ENCODE assay signal across 27 mouse cellular contexts in the genomic region with DNA sequence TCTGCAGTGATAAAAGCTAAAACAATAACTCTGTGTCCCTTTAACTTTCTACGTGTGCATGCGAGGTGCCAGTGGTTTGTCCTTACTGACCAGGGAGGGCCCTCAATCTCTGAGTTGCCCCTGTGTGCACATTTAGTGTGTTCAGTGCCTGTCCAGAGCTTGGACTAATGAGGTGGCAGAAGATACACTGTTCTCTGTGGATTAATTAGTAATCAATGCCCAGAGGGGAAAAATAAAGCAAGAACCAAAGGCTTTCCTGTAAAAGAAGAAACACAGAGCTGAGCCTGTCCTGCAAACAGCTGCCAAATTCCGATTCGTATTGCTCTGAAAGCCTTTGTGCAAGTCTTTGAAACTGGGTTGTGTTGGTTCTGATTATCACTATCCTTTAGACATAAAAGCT. TPM values are rescaled to one million over a fixed set of nuclear protein-coding genes. Genes with fewer than 3 reads are reported as not detected.
DNase-seq lines count a peak whose midpoint lies in the region; ATAC-seq and TF ChIP-seq lines count a peak whose summit lies in the region.
"Had no signal": no experiment of that assay in that cellular context is flagged by ENCODE, and none has a peak within 500 bp of the region (broad histone marks: within the 10 kb centered on the region; RNA-seq: fewer than 3 reads in every experiment).

No protein-coding gene starts in this region.

- H3K27ac ChIP-seq in heart, embryonic 13.5 days (replicated peaks): no peak overlapping the region
- H3K27ac ChIP-seq in heart, adult 2 months: no peak overlapping the region
- no peak overlapping the region for H3K27ac ChIP-seq in kidney, embryonic 14.5 days (ENCODE audit: low read depth, low read length)
- H3K27ac ChIP-seq in neural tube, embryonic 15.5 days (replicated peaks): no peak overlapping the region
- H3K27ac ChIP-seq: forebrain, embryonic 13.5 days; hindbrain, embryonic 13.5 days; left cerebral cortex, adult 2 months; limb, embryonic 12.5 days; liver, embryonic 15.5 days had no signal

- intact Hi-C loops in heart, adult 2 months (cut with DNase I): no loop called here

- peaks cover 48% of the 10 kb centered on the region for H3K4me1 ChIP-seq in heart, embryonic 13.5 days
- H3K4me1 ChIP-seq in heart, adult 2 months (ENCODE audit: control insufficient read depth, insufficient read depth, low read length): 0 out of 2 replicates have a peak, but pooled peaks cover 2% of the 10 kb centered on the region
- 0 out of 2 replicates have a peak, but pooled peaks cover 4% of the 10 kb centered on the region for H3K4me1 ChIP-seq in kidney, embryonic 14.5 days (ENCODE audit: control insufficient read depth, insufficient read depth, low read length)
- H3K4me1 ChIP-seq in neural tube, embryonic 15.5 days: peaks cover 11% of the 10 kb centered on the region

- H3K79me2 ChIP-seq in heart, adult 2 months (replicated peaks; ENCODE audit: control insufficient read depth, insufficient read depth, low read length): no peaks in the 10 kb centered on the region

- H3K4me2 ChIP-seq in heart, embryonic 13.5 days: peak overlapping the region; percentile 88
- no peak overlapping the region for H3K4me2 ChIP-seq in kidney, embryonic 14.5 days (replicated peaks; ENCODE audit: low read depth, low read length)
- H3K4me2 ChIP-seq in neural tube, embryonic 15.5 days: peak overlapping the region; percentile 99
- H3K4me2 ChIP-seq: forebrain, embryonic 13.5 days; hindbrain, embryonic 13.5 days; limb, embryonic 12.5 days; liver, embryonic 15.5 days; lung, embryonic 14.5 days had no signal

- no peak for TF ChIP-seq CTCF in heart, adult 2 months (IDR thresholded peaks at IDR 0.05)

- H3K9ac ChIP-seq in heart, embryonic 13.5 days: peak overlapping the region; percentile 24; the same call in 1 of the 2 replicates
- no peak overlapping the region for H3K9ac ChIP-seq in heart, adult 2 months (ENCODE audit: low read depth, low read length)
- H3K9ac ChIP-seq in kidney, embryonic 14.5 days (ENCODE audit: low read depth, low read length): no peak overlapping the region
- H3K9ac ChIP-seq in neural tube, embryonic 15.5 days (replicated peaks): no peak overlapping the region
- H3K9ac ChIP-seq: forebrain, embryonic 13.5 days; hindbrain, embryonic 13.5 days; limb, embryonic 12.5 days; liver, embryonic 15.5 days; lung, embryonic 14.5 days had no signal

- no peak for ATAC-seq in heart, embryonic 13.5 days (ENCODE audit: extremely low read depth, insufficient number of reproducible peaks, low FRiP score, low TSS enrichment)
- no peak for ATAC-seq in kidney, embryonic 14.5 days (ENCODE audit: low FRiP score, low TSS enrichment)
- ATAC-seq in neural tube, embryonic 15.5 days (ENCODE audit: low FRiP score): no peak
- ATAC-seq: forebrain, embryonic 13.5 days; intestine, embryonic 16.5 days; Patski had no signal

- TF ChIP-seq POLR2A in heart, adult 2 months (IDR thresholded peaks at IDR 0.05; ENCODE audit: insufficient read depth, low read depth, low read length): no peak

- H3K27me3 ChIP-seq in heart, embryonic 13.5 days (replicated peaks): peaks cover 12% of the 10 kb centered on the region
- H3K27me3 ChIP-seq in heart, adult 2 months (ENCODE audit: control insufficient read depth, insufficient read depth, low read length): 0 out of 2 replicates have a peak, but pooled peaks cover 1% of the 10 kb centered on the region
- peaks cover 18% of the 10 kb centered on the region; the same call in 1 of the 2 replicates for H3K27me3 ChIP-seq in kidney, embryonic 14.5 days (ENCODE audit: control insufficient read depth, insufficient read depth, low read length)
- peaks cover 26% of the 10 kb centered on the region for H3K27me3 ChIP-seq in neural tube, embryonic 15.5 days (replicated peaks)
- H3K27me3 ChIP-seq: Patski had no signal

- no peak for DNase-seq in heart, adult 2 months
- DNase-seq in kidney, adult 11 months: peak; percentile 29
- no peak for DNase-seq in neural tube, embryonic 10.5 days (ENCODE audit: extremely low spot score, low spot score)
- peak; percentile 45 for DNase-seq in kidney, postnatal 36 days
- DNase-seq: adrenal gland, postnatal 14 days; cerebellum, adult 11 months; cerebellum, adult 9-10 months; cerebellum, postnatal 36 days; gastrocnemius, postnatal 10 days; heart, postnatal 36 days; lung, embryonic 14.5 days; lung, postnatal 14 days; midbrain, embryonic 14.5 days had no signal

- no peaks in the 10 kb centered on the region for H3K36me3 ChIP-seq in heart, embryonic 13.5 days
- H3K36me3 ChIP-seq in heart, adult 2 months (ENCODE audit: control insufficient read depth, insufficient read depth, low read length): no peaks in the 10 kb centered on the region
- H3K36me3 ChIP-seq in kidney, embryonic 14.5 days (ENCODE audit: control insufficient read depth, insufficient read depth, low read length): no peaks in the 10 kb centered on the region
- H3K36me3 ChIP-seq in neural tube, embryonic 15.5 days: no peaks in the 10 kb centered on the region
- H3K36me3 ChIP-seq: hindbrain, embryonic 13.5 days; limb, embryonic 12.5 days; liver, embryonic 15.5 days had no signal

- H3K9me3 ChIP-seq in heart, embryonic 13.5 days: no peaks in the 10 kb centered on the region
- H3K9me3 ChIP-seq in kidney, embryonic 14.5 days (ENCODE audit: control insufficient read depth, low read length): no peaks in the 10 kb centered on the region
- H3K9me3 ChIP-seq in neural tube, embryonic 15.5 days (replicated peaks): no peaks in the 10 kb centered on the region
- H3K9me3 ChIP-seq: forebrain, embryonic 13.5 days; hindbrain, embryonic 13.5 days; limb, embryonic 12.5 days; liver, embryonic 15.5 days had no signal

- TF ChIP-seq EP300 in heart, adult 2 months (IDR thresholded peaks at IDR 0.05; ENCODE audit: insufficient read depth, low read depth, low read length): no peak

- 73% methylated on average over 4 of the region's 4 CpGs for WGBS in heart, embryonic 13.5 days
- 76% methylated on average over 4 of the region's 4 CpGs for WGBS in heart, adult 2 months
- 82% methylated on average over 4 of the region's 4 CpGs for WGBS in kidney, embryonic 14.5 days
- 81% methylated on average over 4 of the region's 4 CpGs for WGBS in neural tube, embryonic 15.5 days

- H3K4me3 ChIP-seq in heart, embryonic 13.5 days: no peak overlapping the region
- H3K4me3 ChIP-seq in heart, adult 2 months: no peak overlapping the region
- H3K4me3 ChIP-seq in kidney, embryonic 14.5 days (ENCODE audit: low read length): no peak overlapping the region
- no peak overlapping the region for H3K4me3 ChIP-seq in neural tube, embryonic 15.5 days (replicated peaks)
- H3K4me3 ChIP-seq: forebrain, embryonic 13.5 days; hindbrain, embryonic 13.5 days; left cerebral cortex, adult 2 months; limb, embryonic 12.5 days; liver, embryonic 15.5 days had no signal

RNA-seq across cellular contexts. Expression of a gene that starts 1.4 kb away (rescaled TPM):
- polyA plus RNA-seq in heart, embryonic 13.5 days (2015; fragmentation: Nextera tagmentation; extraction: Ambion mirVana): 0.36 and 0.87 TPM in 2 replicates
- total RNA-seq in heart, adult 2 months (2021): 1 to 10 TPM; 2.1 to 2.6 TPM
- 0.23 TPM in 2 replicates for polyA plus RNA-seq in heart, adult 2 months (2012; rRNA removed)
- not detected in 2 replicates for polyA plus RNA-seq in kidney, embryonic 14.5 days (2014; fragmentation: Nextera tagmentation; extraction: Ambion mirVana)
- polyA plus RNA-seq in neural tube, embryonic 15.5 days (2015; fragmentation: Nextera tagmentation; extraction: Ambion mirVana): 0.13 and 0.36 TPM in 2 replicates
- total RNA-seq: adrenal gland, postnatal 14 days; gastrocnemius, postnatal 10 days; MEL; monocyte, adult 5-6 weeks; neutrophil, adult 5-6 weeks had no signal
- polyA plus RNA-seq: forebrain, embryonic 13.5 days; gonadal fat pad, adult 2 months; limb, embryonic 12.5 days; liver, embryonic 15.5 days; lung, embryonic 14.5 days; midbrain, embryonic 14.5 days had no signal

RNA-seq across cellular contexts. Expression of a gene that starts 1.8 kb away (rescaled TPM):
- 2.3 and 3.7 TPM in 2 replicates for polyA plus RNA-seq in heart, embryonic 13.5 days (2015; fragmentation: Nextera tagmentation; extraction: Ambion mirVana)
- under 1 TPM; 0.55 to 0.57 TPM for total RNA-seq in heart, adult 2 months (2021)
- 0.61 and 1.1 TPM in 2 replicates for polyA plus RNA-seq in heart, adult 2 months (2012; rRNA removed)
- polyA plus RNA-seq in kidney, embryonic 14.5 days (2014; fragmentation: Nextera tagmentation; extraction: Ambion mirVana): 1.1 and 2.0 TPM in 2 replicates
- 2.5 TPM in 2 replicates for polyA plus RNA-seq in neural tube, embryonic 15.5 days (2015; fragmentation: Nextera tagmentation; extraction: Ambion mirVana)
- total RNA-seq: adrenal gland, postnatal 14 days; gastrocnemius, postnatal 10 days; MEL; monocyte, adult 5-6 weeks had no signal

RNA-seq across cellular contexts. Expression of a gene that starts 39.2 kb away (rescaled TPM):
- polyA plus RNA-seq in heart, embryonic 13.5 days (2015; fragmentation: Nextera tagmentation; extraction: Ambion mirVana): 12.1 and 13.0 TPM in 2 replicates
- 10 to 100 TPM in 1 of 2 experiments, 1 to 10 TPM in 1; 9.6 to 11.1 TPM for total RNA-seq in heart, adult 2 months (2021)
- polyA plus RNA-seq in heart, adult 2 months (2012; rRNA removed): 7.5 and 12.4 TPM in 2 replicates
- 18.4 and 26.4 TPM in 2 replicates for polyA plus RNA-seq in kidney, embryonic 14.5 days (2014; fragmentation: Nextera tagmentation; extraction: Ambion mirVana)
- polyA plus RNA-seq in neural tube, embryonic 15.5 days (2015; fragmentation: Nextera tagmentation; extraction: Ambion mirVana): 11.0 and 13.8 TPM in 2 replicates

Comparison
In these comparisons a context has a peak if more than half of its experiments do, and no peak if none do; other contexts are left out.
1. DNase-seq: peak in kidney, adult 11 months (single experiment) and kidney, postnatal 36 days (2 of 2); none in heart, adult 2 months (0 of 2) and neural tube, embryonic 10.5 days (single experiment).